Mouse (Mus musculus): ENCODE results near the gene Slc35f6. TPM values are rescaled to one million over a fixed set of nuclear protein-coding genes. Genes with fewer than 3 reads are reported as not detected.

The Slc35f6 gene
- 100 to 1,000 TPM in 25 of 26 experiments, 10 to 100 TPM in 1; 89.4 to 417 (median 226) TPM for total RNA-seq (2018; cell fraction: chromatin; rRNA removed)
- total RNA-seq (2018; cell fraction: cytosol; rRNA removed) = 100 to 1,000 TPM in 15 of 26 experiments, 10 to 100 TPM in 11; 77.4 to 164 (median 107) TPM
- total RNA-seq (2018; cell fraction: nucleus; rRNA removed) = 100 to 1,000 TPM; 104 to 421 (median 208) TPM
- 88.8 to 137 TPM (median 120 TPM) in 3 replicates for polyA plus RNA-seq (2018)

- H3K27ac ChIP-seq = peak within 1 kb of the TSS; percentile 100
- peaks cover 8% of the 10 kb centered on the region; the same call in 1 of the 2 replicates for H3K36me3 ChIP-seq (ENCODE audit: inconsistent target)
- H3K79me2 ChIP-seq (ENCODE audit: inconsistent target) = peaks cover 44% of the 10 kb centered on the region
- 2% methylated on average over 38 of the region's 38 CpGs for WGBS (ENCODE audit: missing documents)
- peak within 1 kb of the TSS; percentile 96 for H3K4me3 ChIP-seq (ENCODE audit: inconsistent target)
Observed at GRCm38 (mm10) chr5:30647815-30648560, at the start of gene Slc35f6. Gene Slc35f6, plus strand, starts transcription at chr5:30647933.

- 53% methylated on average over 4 of the region's 4 CpGs for WGBS (ENCODE audit: missing documents)
- Histone ChIP-seq H3K36me3 (ENCODE audit: inconsistent target) (no peaks in the 10 kb centered on the region), H3K4me3 (ENCODE audit: inconsistent target) (no peak overlapping the region), H3K27ac (no peak overlapping the region), H3K79me2 (ENCODE audit: inconsistent target) (no peaks in the 10 kb centered on the region)
Observed at GRCm38 (mm10) chr5:30601397-30601796, 46.3 kb upstream of the Slc35f6 start.

- 72% methylated on average over 3 of the region's 3 CpGs for WGBS (ENCODE audit: missing documents)
Observed at GRCm38 (mm10) chr5:30603255-30603654, 44.5 kb upstream of the Slc35f6 start.

GRCm38 (mm10) chr5:30603926-30604325 is 43.8 kb upstream of the Slc35f6 start:
- Histone ChIP-seq H3K79me2 (ENCODE audit: inconsistent target) (no peaks in the 10 kb centered on the region), H3K27ac (no peak overlapping the region), H3K4me3 (ENCODE audit: inconsistent target) (no peak overlapping the region), H3K36me3 (ENCODE audit: inconsistent target) (no peaks in the 10 kb centered on the region)
- WGBS (ENCODE audit: missing documents) = 82% methylated on average over 4 of the region's 4 CpGs

More at GRCm38 (mm10) chr5:30603255-30603654, 44.5 kb upstream of the Slc35f6 start:
- no peak overlapping the region for H3K4me3 ChIP-seq (ENCODE audit: inconsistent target)
- H3K27ac ChIP-seq = no peak overlapping the region
- H3K36me3 ChIP-seq (ENCODE audit: inconsistent target) = no peaks in the 10 kb centered on the region
- no peaks in the 10 kb centered on the region for H3K79me2 ChIP-seq (ENCODE audit: inconsistent target)

- 89% methylated on average over 8 of the region's 8 CpGs for WGBS (ENCODE audit: missing documents)
- H3K79me2 ChIP-seq (ENCODE audit: inconsistent target) = no peaks in the 10 kb centered on the region
- no peaks in the 10 kb centered on the region for H3K36me3 ChIP-seq (ENCODE audit: inconsistent target)
- H3K4me3 ChIP-seq (ENCODE audit: inconsistent target) = no peak overlapping the region
- no peak overlapping the region for H3K27ac ChIP-seq
Observed at GRCm38 (mm10) chr5:30604769-30605188, 43.0 kb upstream of the Slc35f6 start.

- H3K4me3 ChIP-seq (ENCODE audit: inconsistent target) = no peak overlapping the region
- H3K27ac ChIP-seq = no peak overlapping the region
- 88% methylated on average over 5 of the region's 6 CpGs for WGBS (ENCODE audit: missing documents)
- H3K36me3 ChIP-seq (ENCODE audit: inconsistent target) = no peaks in the 10 kb centered on the region
- no peaks in the 10 kb centered on the region for H3K79me2 ChIP-seq (ENCODE audit: inconsistent target)
Observed at GRCm38 (mm10) chr5:30605649-30606048, 42.1 kb upstream of the Slc35f6 start.

- Histone ChIP-seq H3K4me3 (ENCODE audit: inconsistent target) (no peak overlapping the region), H3K79me2 (ENCODE audit: inconsistent target) (no peaks in the 10 kb centered on the region), H3K36me3 (ENCODE audit: inconsistent target) (no peaks in the 10 kb centered on the region), H3K27ac (no peak overlapping the region)
- WGBS (ENCODE audit: missing documents) = 73% methylated on average over 15 of the region's 16 CpGs
Observed at GRCm38 (mm10) chr5:30606424-30607073, 41.2 kb upstream of the Slc35f6 start.

GRCm38 (mm10) chr5:30609094-30609493 is 38.6 kb upstream of the Slc35f6 start:
- no peak overlapping the region for H3K27ac ChIP-seq
- H3K4me3 ChIP-seq (ENCODE audit: inconsistent target) = no peak overlapping the region
- no peaks in the 10 kb centered on the region for H3K36me3 ChIP-seq (ENCODE audit: inconsistent target)
- no peaks in the 10 kb centered on the region for H3K79me2 ChIP-seq (ENCODE audit: inconsistent target)
- WGBS (ENCODE audit: missing documents) = 97% methylated on average over 7 of the region's 7 CpGs

- Histone ChIP-seq H3K27ac (no peak overlapping the region), H3K4me3 (ENCODE audit: inconsistent target) (no peak overlapping the region), H3K36me3 (ENCODE audit: inconsistent target) (no peaks in the 10 kb centered on the region), H3K79me2 (ENCODE audit: inconsistent target) (no peaks in the 10 kb centered on the region)
- 88% methylated on average over 8 of the region's 8 CpGs for WGBS (ENCODE audit: missing documents)
Observed at GRCm38 (mm10) chr5:30609918-30610645, 37.7 kb upstream of the Slc35f6 start.

- Histone ChIP-seq H3K79me2 (ENCODE audit: inconsistent target) (no peaks in the 10 kb centered on the region), H3K27ac (no peak overlapping the region), H3K36me3 (ENCODE audit: inconsistent target) (no peaks in the 10 kb centered on the region), H3K4me3 (ENCODE audit: inconsistent target) (no peak overlapping the region)
- WGBS (ENCODE audit: missing documents) = 100% methylated on average over 1 of the region's 1 CpGs
Observed at GRCm38 (mm10) chr5:30611091-30611490, 36.6 kb upstream of the Slc35f6 start.

GRCm38 (mm10) chr5:30611689-30612088 is 36.0 kb upstream of the Slc35f6 start:
- Histone ChIP-seq H3K36me3 (ENCODE audit: inconsistent target) (no peaks in the 10 kb centered on the region), H3K27ac (no peak overlapping the region)
- 70% methylated on average over 3 of the region's 3 CpGs for WGBS (ENCODE audit: missing documents)

GRCm38 (mm10) chr5:30612575-30612974 is 35.2 kb upstream of the Slc35f6 start:
- H3K27ac ChIP-seq = no peak overlapping the region
- H3K4me3 ChIP-seq (ENCODE audit: inconsistent target) = no peak overlapping the region
- H3K36me3 ChIP-seq (ENCODE audit: inconsistent target) = no peaks in the 10 kb centered on the region
- 75% methylated on average over 3 of the region's 4 CpGs for WGBS (ENCODE audit: missing documents)
- no peaks in the 10 kb centered on the region for H3K79me2 ChIP-seq (ENCODE audit: inconsistent target)

More at GRCm38 (mm10) chr5:30611689-30612088, 36.0 kb upstream of the Slc35f6 start:
- H3K79me2 ChIP-seq (ENCODE audit: inconsistent target) = no peaks in the 10 kb centered on the region
- no peak overlapping the region for H3K4me3 ChIP-seq (ENCODE audit: inconsistent target)

- Histone ChIP-seq H3K36me3 (ENCODE audit: inconsistent target) (no peaks in the 10 kb centered on the region), H3K4me3 (ENCODE audit: inconsistent target) (no peak overlapping the region), H3K27ac (no peak overlapping the region), H3K79me2 (ENCODE audit: inconsistent target) (no peaks in the 10 kb centered on the region)
- WGBS (ENCODE audit: missing documents) = 92% methylated on average over 8 of the region's 8 CpGs
Observed at GRCm38 (mm10) chr5:30613242-30613641, 34.5 kb upstream of the Slc35f6 start.

- no peak overlapping the region for H3K27ac ChIP-seq
- no peaks in the 10 kb centered on the region for H3K79me2 ChIP-seq (ENCODE audit: inconsistent target)
- no peaks in the 10 kb centered on the region for H3K36me3 ChIP-seq (ENCODE audit: inconsistent target)
- WGBS (ENCODE audit: missing documents) = 82% methylated on average over 1 of the region's 1 CpGs
- H3K4me3 ChIP-seq (ENCODE audit: inconsistent target) = no peak overlapping the region
Observed at GRCm38 (mm10) chr5:30614221-30614620, 33.5 kb upstream of the Slc35f6 start.

Measured in macrophage (primary cell).